Mouse (Mus musculus): ENCODE results near the gene Emc3.

GRCm38 (mm10) chr6:113478906-113479305, 52.5 kb downstream of the Emc3 start:
- TF ChIP-seq MAFK (IDR thresholded peaks at IDR 0.05; ENCODE audit: insufficient replicate concordance, low read length) (no peak), POLR2AphosphoS2 (IDR thresholded peaks at IDR 0.05; ENCODE audit: low read depth, low read length) (no peak), CTCF (conservative IDR thresholded peaks at IDR 0.05 in 1 of 2, IDR thresholded peaks at IDR 0.05 in 1 of 2; ENCODE audit: low read depth in 2 of 2, low read length in 2 of 2) (no peak), POLR2A (IDR thresholded peaks at IDR 0.05; ENCODE audit: low read depth, low read length) (no peak)
